Mouse (Mus musculus): ENCODE data around the gene Eprs.

DNA sequence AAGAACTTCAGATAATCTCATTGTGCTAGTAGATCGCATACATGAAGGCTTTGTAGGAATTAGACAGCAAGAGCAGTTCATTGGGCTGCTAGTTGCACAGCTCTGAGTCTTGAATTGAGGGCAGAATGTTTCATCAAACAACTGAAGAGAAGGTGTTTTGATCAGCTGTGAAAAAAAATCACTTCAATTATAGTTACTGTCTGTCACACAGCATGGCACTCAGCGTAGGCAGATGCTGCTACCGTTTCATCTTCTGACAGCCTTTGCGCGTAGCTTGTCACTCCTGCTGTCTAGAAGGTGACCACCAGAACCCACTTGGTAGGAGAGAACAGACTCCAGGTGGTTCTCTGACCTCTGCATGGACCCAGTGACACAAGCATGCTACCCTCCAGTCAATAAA lies 67.6 kb downstream of the Eprs start:
- no peak for TF ChIP-seq POLR2A (IDR thresholded peaks at IDR 0.05; ENCODE audit: insufficient read depth, low read depth, low read length)
- no peak for TF ChIP-seq CTCF (IDR thresholded peaks at IDR 0.05; ENCODE audit: insufficient read depth, low read depth, low read length)

Data from olfactory bulb, adult 2 months (tissue).